15 mouse cellular contexts compared by ENCODE assay signal in genomic region chr1:125216192-125216591, GRCm38 (mm10).
A peak's percentile ranks its signal among the peaks of the same experiment; 100 is the strongest.
DNase-seq lines count a peak whose midpoint lies in the region; ATAC-seq and TF ChIP-seq lines count a peak whose summit lies in the region.
"Had no signal": no experiment of that assay in that cellular context is flagged by ENCODE, and none has a peak within 500 bp of the region (broad histone marks: within the 10 kb centered on the region; RNA-seq: fewer than 3 reads in every experiment).

No protein-coding gene starts in this region.

- no peak overlapping the region for H3K4me3 ChIP-seq in forebrain, embryonic 12.5 days (replicated peaks)
- no peak overlapping the region for H3K4me3 ChIP-seq in forebrain, postnatal 0 days (ENCODE audit: low read depth, low read length)
- H3K4me3 ChIP-seq in left cerebral cortex, adult 2 months: no peak overlapping the region
- H3K4me3 ChIP-seq: erythroblast, embryonic 14.5 days; layer of hippocampus, adult 2 months had no signal

- 67% methylated on average over 6 of the region's 6 CpGs for WGBS in forebrain, embryonic 12.5 days
- WGBS in forebrain, postnatal 0 days: 45% methylated on average over 6 of the region's 6 CpGs

- no peak overlapping the region for H3K9ac ChIP-seq in forebrain, embryonic 12.5 days
- no peak overlapping the region for H3K9ac ChIP-seq in forebrain, postnatal 0 days
- H3K9ac ChIP-seq: lung, embryonic 14.5 days had no signal

- no peaks in the 10 kb centered on the region for H3K27me3 ChIP-seq in forebrain, embryonic 12.5 days
- H3K27me3 ChIP-seq in forebrain, postnatal 0 days (ENCODE audit: insufficient read depth, low read length): no peaks in the 10 kb centered on the region

- intact Hi-C loops in left cerebral cortex, adult 2 months (cut with DNase I): no loop called here
- intact Hi-C loops in heart, postnatal 36 days (cut with DNase I): no loop called here

- H3K9me3 ChIP-seq in forebrain, embryonic 12.5 days: no peaks in the 10 kb centered on the region
- no peaks in the 10 kb centered on the region for H3K9me3 ChIP-seq in forebrain, postnatal 0 days (ENCODE audit: low read length)

- ATAC-seq in forebrain, embryonic 12.5 days (ENCODE audit: low FRiP score): peak; percentile 70; the same call in 1 of the 2 replicates
- ATAC-seq in forebrain, postnatal 0 days: no peak

- TF ChIP-seq CTCF in forebrain, postnatal 0 days (IDR thresholded peaks at IDR 0.05; ENCODE audit: low read depth): no peak
- no peak for TF ChIP-seq CTCF in left cerebral cortex, adult 2 months (IDR thresholded peaks at IDR 0.05)

- H3K4me2 ChIP-seq in forebrain, embryonic 12.5 days: no peak overlapping the region
- H3K4me2 ChIP-seq in forebrain, postnatal 0 days (ENCODE audit: low read depth): no peak overlapping the region
- H3K4me2 ChIP-seq: liver, embryonic 11.5 days; lung, embryonic 14.5 days had no signal

- peak overlapping the region; percentile 36; the same call in 1 of the 2 replicates for H3K27ac ChIP-seq in forebrain, embryonic 12.5 days
- no peak overlapping the region for H3K27ac ChIP-seq in forebrain, postnatal 0 days (ENCODE audit: low read depth, low read length)
- H3K27ac ChIP-seq in left cerebral cortex, adult 2 months: no peak overlapping the region
- H3K27ac ChIP-seq: layer of hippocampus, adult 2 months had no signal

- peak; percentile 13 to 46 for DNase-seq in layer of hippocampus, postnatal 14 days (ENCODE audit: low spot score in 2 of 2)
- no peak for DNase-seq in layer of hippocampus, adult 9-11 months
- peak; percentile 15 for DNase-seq in forebrain, postnatal 0 days
- DNase-seq in retina, embryonic 14.5 days (ENCODE audit: low spot score): peak; percentile 51
- no peak for DNase-seq in left cerebral cortex, adult 2 months (ENCODE audit: extremely low spot score in 1 of 2, low spot score in 2 of 2)
- no peak for DNase-seq in heart, postnatal 36 days
- DNase-seq: adrenal gland, postnatal 10 days; cerebellum, adult 9-11 months; heart, adult 18-20 months; lung, embryonic 14.5 days; right cerebral cortex, postnatal 25 days had no signal

- no peaks in the 10 kb centered on the region for H3K36me3 ChIP-seq in forebrain, embryonic 12.5 days (replicated peaks)
- no peaks in the 10 kb centered on the region for H3K36me3 ChIP-seq in forebrain, postnatal 0 days (ENCODE audit: insufficient read depth)

- no peaks in the 10 kb centered on the region for H3K4me1 ChIP-seq in forebrain, embryonic 12.5 days
- no peaks in the 10 kb centered on the region for H3K4me1 ChIP-seq in forebrain, postnatal 0 days (ENCODE audit: insufficient read depth)

Comparison
In these comparisons a context has a peak if more than half of its experiments do, and no peak if none do; other contexts are left out.
1. DNase-seq: peak in layer of hippocampus, postnatal 14 days (2 of 2), forebrain, postnatal 0 days (single experiment) and retina, embryonic 14.5 days (single experiment); none in layer of hippocampus, adult 9-11 months (single experiment), left cerebral cortex, adult 2 months (0 of 2) and heart, postnatal 36 days (0 of 2).